Mouse (Mus musculus): ENCODE data around the gene Golt1a.

DNA sequence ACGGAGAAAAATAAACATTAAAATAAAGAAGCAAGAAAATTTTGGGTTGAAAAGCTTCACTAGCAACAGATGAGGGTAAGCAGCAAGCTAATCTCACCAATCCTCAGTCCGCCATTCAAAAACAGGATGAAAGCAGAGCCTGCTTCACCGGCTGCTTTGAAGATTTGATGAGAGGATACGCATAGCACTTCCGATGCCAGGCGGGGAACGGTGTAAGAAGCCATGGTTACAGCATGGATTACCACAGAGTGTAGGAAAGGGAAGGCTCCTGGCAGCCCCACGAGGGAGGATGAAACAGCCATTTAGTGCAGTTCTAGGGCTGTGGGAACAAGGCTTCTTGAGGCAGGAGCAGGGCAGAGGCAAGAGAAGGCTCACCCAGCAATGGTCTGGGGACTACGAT is 42.2 kb downstream of the Golt1a start:
- TF ChIP-seq KAT2A (IDR thresholded peaks at IDR 0.05; ENCODE audit: insufficient replicate concordance, low read length), result no peak
- no peak for TF ChIP-seq POLR2A (IDR thresholded peaks at IDR 0.05; ENCODE audit: low read depth, low read length)
- TF ChIP-seq ZMIZ1 (IDR thresholded peaks at IDR 0.05; ENCODE audit: low read depth, low read length), result no peak
- no peak for TF ChIP-seq CHD2 (IDR thresholded peaks at IDR 0.05; ENCODE audit: low read length)
- TF ChIP-seq CTCF (conservative IDR thresholded peaks at IDR 0.05 in 1 of 2, IDR thresholded peaks at IDR 0.05 in 1 of 2; ENCODE audit: low read depth in 2 of 2, low read length in 2 of 2), result no peak
- TF ChIP-seq TCF12 (IDR thresholded peaks at IDR 0.05; ENCODE audit: low read depth, low read length), result no peak
- TF ChIP-seq TBP (conservative IDR thresholded peaks at IDR 0.05; ENCODE audit: low read depth, low read length), result no peak
- no peak for TF ChIP-seq POLR2AphosphoS2 (IDR thresholded peaks at IDR 0.05; ENCODE audit: low read depth, low read length)
